Mouse (Mus musculus): ENCODE measurements around the gene Chaf1a.

GRCm38 (mm10) chr17:56092794-56093193, 52.6 kb downstream of the Chaf1a start:
- TF ChIP-seq CTCF (IDR thresholded peaks at IDR 0.05; ENCODE audit: insufficient read depth, low read depth, low read length) (no peak), POLR2A (IDR thresholded peaks at IDR 0.05; ENCODE audit: insufficient read depth, low read depth, low read length) (no peak)

All from olfactory bulb, adult 2 months (tissue).